Mouse (Mus musculus): ENCODE results near the gene Oxct2a. TPM values are rescaled to one million over a fixed set of nuclear protein-coding genes. Genes with fewer than 3 reads are reported as not detected.
"Not testable (repeated sequence)": the region's sequence is repeated elsewhere in the genome, so short reads cannot be mapped to it uniquely, and the experiment has no call there.

The Oxct2a gene
- polyA plus RNA-seq, 1 experiment from 2014 or later = 0.21 TPM

DNA sequence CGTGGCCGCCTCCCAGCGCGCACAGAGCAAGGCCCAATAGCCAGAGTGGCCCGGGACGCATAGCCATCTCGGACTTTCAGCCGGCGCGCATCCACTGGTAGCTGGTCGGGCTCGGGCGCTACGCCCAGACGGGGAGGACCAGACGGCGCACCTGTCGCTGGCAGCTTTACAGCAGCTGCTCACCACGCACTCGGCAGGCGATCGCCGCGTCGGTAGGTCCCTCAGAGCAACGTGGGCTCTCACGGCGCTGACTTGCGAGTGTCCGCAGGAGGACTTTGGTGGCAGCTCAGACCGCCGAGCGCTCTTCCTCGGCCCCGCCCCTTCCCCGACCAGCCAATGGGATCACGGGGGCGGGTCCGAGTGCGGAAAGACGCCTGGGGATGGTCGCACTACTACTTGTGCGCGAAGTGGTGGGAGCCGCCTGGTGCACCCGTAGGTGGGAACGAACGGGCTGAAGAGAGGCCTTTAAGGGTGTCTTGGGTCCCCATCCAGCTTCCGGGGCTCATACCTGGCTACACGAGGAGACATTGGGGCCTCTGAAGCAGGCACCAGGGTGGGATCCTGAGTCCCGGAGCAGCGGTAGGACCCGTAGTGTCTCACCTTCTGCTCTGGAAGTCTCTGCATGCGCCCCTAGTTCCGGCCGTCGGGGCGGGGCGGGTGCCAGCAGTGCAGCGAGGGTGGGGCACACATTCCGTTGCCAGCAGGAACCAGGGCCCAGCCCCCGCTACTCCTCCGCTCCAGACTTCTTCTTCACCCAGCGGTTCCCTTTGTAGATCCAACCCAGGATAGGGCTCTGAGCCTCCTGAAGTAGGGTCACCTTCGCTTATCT, 19.4 kb upstream of the Oxct2a start, which contains the start of gene Bmp8a:
Gene Bmp8a, minus strand, starts transcription at position 611 of the 829 bp plus-strand sequence.
- Histone ChIP-seq H3K4me1 (replicated peaks; ENCODE audit: control insufficient read depth, insufficient read depth, low read length) (no peaks in the 10 kb centered on the region), H3K9me3 (ENCODE audit: control insufficient read depth) (no peaks in the 10 kb centered on the region), H3K4me3 (ENCODE audit: low read depth, low read length) (peak within 1 kb of the TSS; percentile 52), H3K27ac (ENCODE audit: low read depth, low read length) (peak within 1 kb of the TSS; percentile 86), H3K4me2 (replicated peaks; ENCODE audit: low read depth) (peak within 1 kb of the TSS; percentile 89), H3K36me3 (ENCODE audit: control insufficient read depth, insufficient read depth) (no peaks in the 10 kb centered on the region), H3K9ac (ENCODE audit: low read depth, low read length) (peak within 1 kb of the TSS; percentile 50), H3K27me3 (replicated peaks; ENCODE audit: control insufficient read depth, insufficient read depth, low read length) (peaks cover 5% of the 10 kb centered on the region; the same call in 1 of the 2 replicates)
- under 1% methylated on average over 65 of the region's 65 CpGs for WGBS
- no peak for TF ChIP-seq CTCF (IDR thresholded peaks at IDR 0.05; ENCODE audit: low read depth)
- ATAC-seq = peak; percentile 82

DNA sequence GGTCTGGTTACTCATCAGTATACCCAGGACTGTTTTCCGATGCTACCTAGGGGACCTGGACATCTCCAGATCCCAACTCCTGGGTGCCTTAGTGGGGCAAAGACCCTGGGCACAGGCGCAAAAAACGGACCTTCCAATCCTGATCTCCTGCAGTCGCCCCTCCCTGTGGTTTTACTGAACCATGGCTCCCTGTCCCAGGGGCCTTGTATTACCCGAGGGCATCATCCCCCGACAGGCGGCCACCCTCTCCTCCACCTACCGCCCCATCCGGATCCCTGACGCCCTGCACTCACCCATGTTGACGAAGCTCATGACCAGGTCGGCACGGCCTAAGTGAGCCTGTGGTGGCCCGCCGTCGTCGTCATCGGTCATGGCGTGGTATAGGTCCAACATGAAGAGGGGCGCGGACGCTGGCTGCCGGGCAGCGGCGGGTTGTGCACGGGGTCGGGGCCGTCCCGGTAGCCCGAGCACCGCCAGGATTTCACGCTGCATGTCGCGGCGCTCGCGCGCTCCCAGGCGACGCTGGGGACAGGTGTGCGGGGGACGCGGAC, 18.7 kb upstream of the Oxct2a start:
- peak; percentile 26; the same call in 1 of the 2 replicates for TF ChIP-seq CTCF (IDR thresholded peaks at IDR 0.05; ENCODE audit: low read depth)
- Histone ChIP-seq H3K9me3 (ENCODE audit: control insufficient read depth) (no peaks in the 10 kb centered on the region), H3K27me3 (replicated peaks; ENCODE audit: control insufficient read depth, insufficient read depth, low read length) (peaks cover 5% of the 10 kb centered on the region; the same call in 1 of the 2 replicates), H3K9ac (ENCODE audit: low read depth, low read length) (peak overlapping the region; percentile 50; the same call in 1 of the 2 replicates), H3K4me2 (replicated peaks; ENCODE audit: low read depth) (peak overlapping the region; percentile 89), H3K36me3 (ENCODE audit: control insufficient read depth, insufficient read depth) (no peaks in the 10 kb centered on the region), H3K4me1 (replicated peaks; ENCODE audit: control insufficient read depth, insufficient read depth, low read length) (no peaks in the 10 kb centered on the region), H3K27ac (ENCODE audit: low read depth, low read length) (peak overlapping the region; percentile 86), H3K4me3 (ENCODE audit: low read depth, low read length) (peak overlapping the region; percentile 52)
- 2% methylated on average over 43 of the region's 43 CpGs for WGBS
- ATAC-seq = peak; percentile 9; the same call in 1 of the 2 replicates

DNA sequence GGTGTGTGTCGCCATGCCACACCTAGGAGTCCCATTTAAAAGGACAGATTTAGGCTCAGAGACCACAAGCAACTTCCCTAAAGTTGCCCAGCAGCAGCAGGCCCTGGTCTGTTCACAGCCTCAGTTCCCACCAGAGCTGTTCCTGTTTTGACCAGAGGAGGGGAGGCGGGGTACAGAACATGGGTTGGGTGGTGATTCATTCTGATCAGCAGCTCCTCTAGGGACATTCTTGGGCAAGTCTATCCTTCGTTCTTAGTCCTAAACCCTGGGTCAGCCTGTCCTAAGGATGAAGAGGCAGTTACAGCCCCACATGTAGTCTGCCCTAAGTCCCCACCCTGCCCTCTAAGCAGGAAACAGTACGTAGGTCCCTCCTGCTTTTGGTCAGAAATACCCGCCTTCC, 16.8 kb upstream of the Oxct2a start:
- no peaks in the 10 kb centered on the region for H3K9me3 ChIP-seq (ENCODE audit: control insufficient read depth)
- WGBS = 69% methylated on average over 5 of the region's 5 CpGs
- no peaks in the 10 kb centered on the region for H3K4me1 ChIP-seq (replicated peaks; ENCODE audit: control insufficient read depth, insufficient read depth, low read length)
- no peak overlapping the region for H3K9ac ChIP-seq (ENCODE audit: low read depth, low read length)
- TF ChIP-seq CTCF (IDR thresholded peaks at IDR 0.05; ENCODE audit: low read depth) = no peak
- no peak for ATAC-seq
- no peaks in the 10 kb centered on the region for H3K36me3 ChIP-seq (ENCODE audit: control insufficient read depth, insufficient read depth)
- no peak overlapping the region for H3K27ac ChIP-seq (ENCODE audit: low read depth, low read length)
- H3K4me3 ChIP-seq (ENCODE audit: low read depth, low read length) = no peak overlapping the region
- H3K4me2 ChIP-seq (replicated peaks; ENCODE audit: low read depth) = no peak overlapping the region
- H3K27me3 ChIP-seq (replicated peaks; ENCODE audit: control insufficient read depth, insufficient read depth, low read length) = peaks cover 5% of the 10 kb centered on the region; the same call in 1 of the 2 replicates

DNA sequence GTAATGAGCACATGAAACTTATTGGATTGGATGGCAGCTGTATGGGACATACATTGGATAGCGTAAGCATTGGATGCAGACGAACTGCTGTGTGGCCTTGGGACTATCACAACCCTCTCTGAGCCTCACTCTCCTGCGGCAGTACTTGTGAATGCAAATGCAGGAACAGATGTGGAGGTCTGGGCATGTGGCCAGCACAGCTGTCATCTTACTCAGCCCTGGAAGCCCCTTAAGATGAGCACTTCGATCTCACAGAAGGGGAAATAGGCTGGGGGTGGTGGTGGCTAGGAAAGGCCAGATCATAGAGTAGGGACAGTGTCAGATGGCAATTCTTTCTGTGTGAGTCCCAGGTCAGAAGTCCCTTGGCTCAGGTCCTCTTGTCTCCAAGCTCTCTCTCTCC, 14.3 kb upstream of the Oxct2a start:
- H3K27ac ChIP-seq (ENCODE audit: low read depth, low read length) = no peak overlapping the region
- no peak for ATAC-seq
- no peak overlapping the region for H3K4me3 ChIP-seq (ENCODE audit: low read depth, low read length)
- H3K36me3 ChIP-seq (ENCODE audit: control insufficient read depth, insufficient read depth) = no peaks in the 10 kb centered on the region
- H3K4me1 ChIP-seq (replicated peaks; ENCODE audit: control insufficient read depth, insufficient read depth, low read length) = no peaks in the 10 kb centered on the region
- peaks cover 3% of the 10 kb centered on the region; the same call in 1 of the 2 replicates for H3K27me3 ChIP-seq (replicated peaks; ENCODE audit: control insufficient read depth, insufficient read depth, low read length)
- no peak overlapping the region for H3K9ac ChIP-seq (ENCODE audit: low read depth, low read length)
- no peak overlapping the region for H3K4me2 ChIP-seq (replicated peaks; ENCODE audit: low read depth)
- no peaks in the 10 kb centered on the region for H3K9me3 ChIP-seq (ENCODE audit: control insufficient read depth)
- WGBS = 70% methylated on average over 4 of the region's 4 CpGs
- no peak for TF ChIP-seq CTCF (IDR thresholded peaks at IDR 0.05; ENCODE audit: low read depth)

DNA sequence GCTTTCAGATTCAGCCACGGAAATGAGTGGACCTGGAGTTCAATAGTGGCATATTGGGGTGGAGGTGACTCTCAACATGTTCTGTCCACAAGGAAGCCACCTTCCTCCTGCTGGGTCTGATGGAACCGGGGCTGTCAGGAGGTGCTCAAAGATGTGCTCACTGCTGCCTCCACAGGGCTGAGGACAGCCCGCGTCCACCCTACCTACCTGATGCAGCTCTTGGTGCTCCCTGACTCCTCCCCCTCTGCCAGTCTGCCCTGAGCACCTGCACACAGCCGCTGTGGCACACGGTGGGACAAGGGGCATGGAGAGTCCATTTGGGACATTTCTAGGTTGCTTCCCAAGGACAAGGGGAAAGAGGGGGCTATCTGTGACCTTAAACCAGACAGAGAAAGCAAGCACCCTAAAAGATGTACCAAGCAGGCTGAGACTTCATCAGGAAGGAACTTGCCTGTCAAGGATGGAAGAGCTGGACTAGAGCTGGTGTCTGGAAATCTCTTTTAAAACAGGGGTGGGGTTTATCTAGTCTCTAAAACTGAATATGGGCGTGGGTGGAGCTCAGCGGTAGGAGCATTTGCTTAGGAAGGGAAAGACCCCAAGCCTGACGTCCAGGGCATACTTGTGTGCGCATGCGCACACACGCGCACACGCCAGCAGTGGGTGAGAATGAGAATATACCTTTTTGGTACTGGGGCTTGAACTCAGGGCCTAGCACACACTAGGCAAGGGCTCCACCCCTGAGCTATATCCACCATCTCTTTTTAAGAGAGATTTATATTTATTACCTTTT, 12.6 kb upstream of the Oxct2a start:
- Histone ChIP-seq H3K9ac (ENCODE audit: low read depth, low read length) (no peak overlapping the region), H3K4me2 (replicated peaks; ENCODE audit: low read depth) (no peak overlapping the region), H3K4me1 (replicated peaks; ENCODE audit: control insufficient read depth, insufficient read depth, low read length) (no peaks in the 10 kb centered on the region), H3K27ac (ENCODE audit: low read depth, low read length) (no peak overlapping the region), H3K4me3 (ENCODE audit: low read depth, low read length) (no peak overlapping the region), H3K36me3 (ENCODE audit: control insufficient read depth, insufficient read depth) (no peaks in the 10 kb centered on the region), H3K27me3 (replicated peaks; ENCODE audit: control insufficient read depth, insufficient read depth, low read length) (no peaks in the 10 kb centered on the region; the same call in 1 of the 2 replicates), H3K9me3 (ENCODE audit: control insufficient read depth) (no peaks in the 10 kb centered on the region)
- no peak for ATAC-seq
- 58% methylated on average over 14 of the region's 14 CpGs for WGBS
- peak; percentile 35; the same call in 1 of the 2 replicates for TF ChIP-seq CTCF (IDR thresholded peaks at IDR 0.05; ENCODE audit: low read depth)

DNA sequence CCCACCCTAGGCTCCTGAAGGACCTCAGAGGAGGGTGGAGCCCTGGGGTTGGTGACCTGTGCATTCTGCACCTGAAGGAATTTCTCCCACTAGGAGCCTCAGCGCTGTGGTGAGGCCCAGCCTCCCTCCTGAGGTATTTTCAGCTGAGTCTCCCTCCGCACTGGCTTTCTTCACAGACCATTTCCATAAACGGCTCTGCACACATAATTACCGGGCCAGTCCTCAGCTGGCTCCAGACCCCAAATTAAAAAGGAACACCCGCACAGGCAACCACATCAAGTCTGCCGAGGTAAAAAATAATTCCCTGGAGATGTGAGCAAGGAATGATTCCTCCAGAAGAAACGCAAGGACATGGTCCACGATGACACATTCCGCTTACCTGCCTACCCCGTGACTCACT, 11.8 kb upstream of the Oxct2a start:
- not testable (repeated sequence) for H3K4me3 ChIP-seq (ENCODE audit: low read depth, low read length); H3K9me3 ChIP-seq (ENCODE audit: control insufficient read depth); H3K9ac ChIP-seq (ENCODE audit: low read depth, low read length); H3K4me2 ChIP-seq (replicated peaks; ENCODE audit: low read depth); H3K4me1 ChIP-seq (replicated peaks; ENCODE audit: control insufficient read depth, insufficient read depth, low read length); ATAC-seq; H3K27me3 ChIP-seq (replicated peaks; ENCODE audit: control insufficient read depth, insufficient read depth, low read length); H3K36me3 ChIP-seq (ENCODE audit: control insufficient read depth, insufficient read depth); H3K27ac ChIP-seq (ENCODE audit: low read depth, low read length)
- 72% methylated on average over 10 of the region's 10 CpGs for WGBS

All from intestine, postnatal 0 days (tissue).